Mouse (Mus musculus) limb, embryonic 14.5 days (tissue): Measurements from ENCODE around the gene Ooep. TPM values are rescaled to one million over a fixed set of nuclear protein-coding genes. Genes with fewer than 3 reads are reported as not detected.
"Not testable (repeated sequence)": the region's sequence is repeated elsewhere in the genome, so short reads cannot be mapped to it uniquely, and the experiment has no call there.

Source experiments
- ATAC-seq: fragments of 200-750 bp; cut with Nextera tagmentation; 2 replicates; pipeline ENCODE4 v1.8.0; 2017; ENCODE audit warnings: low read depth, moderate number of reproducible peaks, moderate TSS enrichment; ENCODE audit not compliant: low FRiP score
- DNase-seq: peaks from one replicate; pipeline ENCODE4 v3.0.0-alpha.2; 2015; ENCODE audit warnings: low spot score
- H3K27ac ChIP-seq: fragments of 300-500 bp; sonication (generic); replicated peaks from 2 replicates; pipeline ENCODE4 v1.5.1; 2014; ENCODE audit warnings: low read depth, mild to moderate bottlenecking, low read length, moderate library complexity, mixed read lengths
- H3K27me3 ChIP-seq: fragments of 300-500 bp; sonication (generic); 2 replicates; pipeline ENCODE4 v1.6.1; 2014; ENCODE audit warnings: low read length, mixed read lengths; ENCODE audit not compliant: control insufficient read depth, insufficient read depth
- H3K36me3 ChIP-seq: fragments of 300-500 bp; sonication (generic); 2 replicates; pipeline ENCODE4 v1.6.1; 2014; ENCODE audit warnings: mild to moderate bottlenecking, low read length, moderate library complexity, mixed read lengths; ENCODE audit not compliant: control insufficient read depth, insufficient read depth
- H3K4me1 ChIP-seq: fragments of 300-500 bp; sonication (generic); 2 replicates; pipeline ENCODE4 v1.6.1; 2014; ENCODE audit warnings: antibody characterized with exemption, low read length, mixed read lengths; ENCODE audit not compliant: control insufficient read depth, insufficient read depth
- H3K4me2 ChIP-seq: fragments of 300-500 bp; sonication (generic); replicated peaks from 2 replicates; pipeline ENCODE4 v1.6.1; 2014; ENCODE audit warnings: low read depth, mild to moderate bottlenecking, low read length, moderate library complexity; ENCODE audit not compliant: severe bottlenecking
- H3K4me3 ChIP-seq: fragments of 300-500 bp; sonication (generic); replicated peaks from 2 replicates; pipeline ENCODE4 v1.5.1; 2014; ENCODE audit warnings: low read length
- H3K9ac ChIP-seq: fragments of 300-500 bp; sonication (generic); 2 replicates; pipeline ENCODE4 v1.6.1; 2014; ENCODE audit warnings: mild to moderate bottlenecking, low read depth, low read length, moderate library complexity; ENCODE audit not compliant: severe bottlenecking
- H3K9me3 ChIP-seq: fragments of 300-500 bp; sonication (generic); 2 replicates; pipeline ENCODE4 v1.6.1; 2016; ENCODE audit warnings: low read length; ENCODE audit not compliant: control insufficient read depth
- POLR2A ChIP-seq: fragments of 200-500 bp; IDR thresholded peaks from 2 replicates; pipeline ENCODE4 v1.8.0; 2012; ENCODE audit warnings: inconsistent platforms, mild to moderate bottlenecking, moderate library complexity, borderline replicate concordance; ENCODE audit not compliant: insufficient read depth, insufficient read length; ENCODE audit errors: extremely low read depth
- WGBS: fragments of 180-500 bp; shearing (Covaris S2); extraction: QIAGEN DNeasy Blood & Tissue Kit; methylation state at CpG from one replicate; pipeline ENCODE4 v1.1.7; 2014; 5-methylcytosine and 5-hydroxymethylcytosine counted together
- polyA plus RNA-seq, 2 experiments: library from polyadenylated mRNA; depleted of rRNA in 1 of 2; stranded (reverse) in 1 of 2; unstranded in 1 of 2; fragments of >200 nt; fragmentation: Nextera tagmentation in 1 of 2; extraction: Ambion mirVana in 1 of 2; gene quantifications; 2 replicates each; pipeline versions ENCODE4 v1.2.1 to v1.2.3; 2012 to 2014

Gene Ooep
- polyA plus RNA-seq, 2 experiments: 2.2 to 3.6 TPM

DNA sequence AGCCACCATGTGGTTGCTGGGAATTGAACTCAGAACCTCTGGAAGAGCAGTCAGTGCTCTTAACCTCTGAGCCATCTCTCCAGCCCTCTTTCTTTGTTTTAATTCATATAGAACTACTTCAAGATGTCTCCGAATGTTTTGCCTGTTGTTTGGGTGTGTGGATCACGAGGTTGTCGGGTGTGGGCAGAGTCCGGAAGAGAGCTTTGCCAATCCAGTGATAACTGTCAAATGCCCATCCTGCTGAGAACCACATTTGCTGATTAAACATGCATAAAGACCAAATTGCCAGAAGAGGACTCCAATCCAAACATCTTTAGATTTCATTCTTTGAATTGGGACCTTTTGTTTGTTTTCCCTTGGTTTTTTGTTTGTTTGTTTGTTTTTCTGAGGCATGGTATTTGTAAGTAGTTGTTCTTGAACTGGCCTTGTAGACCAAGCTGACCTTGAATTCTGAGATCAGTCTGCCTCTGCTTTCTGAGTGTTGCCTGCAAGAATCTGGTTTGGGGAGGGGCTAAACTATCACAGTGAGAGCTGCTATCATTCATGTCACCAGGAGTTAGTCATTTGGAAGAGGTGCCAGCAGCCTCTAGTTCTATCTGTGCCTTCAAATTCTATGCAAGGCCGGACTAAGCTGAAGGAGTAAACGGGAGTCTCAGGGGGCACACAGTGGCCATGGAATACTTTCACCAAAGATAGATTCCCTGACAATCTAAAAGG lies 26.9 kb downstream of the Ooep start:
- 82% methylated on average over 6 of the region's 6 CpGs for WGBS
- DNase-seq: no peak
- TF ChIP-seq POLR2A: no peak
- H3K4me3 ChIP-seq: no peak overlapping the region
- H3K27ac ChIP-seq: no peak overlapping the region
- H3K36me3 ChIP-seq: no peaks in the 10 kb centered on the region
- ATAC-seq: no peak
- H3K9me3 ChIP-seq: no peaks in the 10 kb centered on the region
- H3K4me1 ChIP-seq: no peaks in the 10 kb centered on the region
- no peaks in the 10 kb centered on the region for H3K27me3 ChIP-seq
- no peak overlapping the region for H3K9ac ChIP-seq
- no peak overlapping the region for H3K4me2 ChIP-seq

DNA sequence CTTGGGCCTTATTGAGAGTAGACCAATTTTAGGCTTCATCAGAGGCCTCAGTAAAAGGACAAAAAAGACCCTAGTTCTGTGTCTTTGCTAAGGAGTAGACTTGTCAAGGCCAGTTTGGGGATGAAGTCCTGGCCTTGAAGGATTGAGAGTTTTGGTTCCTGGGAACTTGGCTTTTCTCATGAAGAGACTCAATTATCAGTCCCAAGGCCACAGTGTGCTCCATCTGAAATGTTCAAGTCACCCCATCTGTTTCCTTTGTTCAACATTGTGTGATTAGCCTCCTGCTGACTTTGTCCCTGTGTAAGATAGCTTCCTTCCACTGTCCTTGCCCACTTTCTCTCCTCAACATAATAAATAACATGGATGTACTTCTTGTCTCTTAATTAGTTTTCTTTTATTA lies 28.5 kb downstream of the Ooep start:
- not testable (repeated sequence) for H3K9me3 ChIP-seq, H3K4me1 ChIP-seq, DNase-seq, H3K27ac ChIP-seq, ATAC-seq, H3K27me3 ChIP-seq, H3K4me2 ChIP-seq, H3K36me3 ChIP-seq, H3K4me3 ChIP-seq, H3K9ac ChIP-seq

GRCm38 (mm10) chr9:78349141-78349540 lies 29.4 kb downstream of the Ooep start:
- not testable (repeated sequence) for H3K27me3 ChIP-seq, H3K4me1 ChIP-seq, H3K27ac ChIP-seq, H3K9ac ChIP-seq, H3K4me3 ChIP-seq, H3K9me3 ChIP-seq, H3K4me2 ChIP-seq, H3K36me3 ChIP-seq, DNase-seq, ATAC-seq
- 75% methylated on average over 3 of the region's 3 CpGs for WGBS

DNA sequence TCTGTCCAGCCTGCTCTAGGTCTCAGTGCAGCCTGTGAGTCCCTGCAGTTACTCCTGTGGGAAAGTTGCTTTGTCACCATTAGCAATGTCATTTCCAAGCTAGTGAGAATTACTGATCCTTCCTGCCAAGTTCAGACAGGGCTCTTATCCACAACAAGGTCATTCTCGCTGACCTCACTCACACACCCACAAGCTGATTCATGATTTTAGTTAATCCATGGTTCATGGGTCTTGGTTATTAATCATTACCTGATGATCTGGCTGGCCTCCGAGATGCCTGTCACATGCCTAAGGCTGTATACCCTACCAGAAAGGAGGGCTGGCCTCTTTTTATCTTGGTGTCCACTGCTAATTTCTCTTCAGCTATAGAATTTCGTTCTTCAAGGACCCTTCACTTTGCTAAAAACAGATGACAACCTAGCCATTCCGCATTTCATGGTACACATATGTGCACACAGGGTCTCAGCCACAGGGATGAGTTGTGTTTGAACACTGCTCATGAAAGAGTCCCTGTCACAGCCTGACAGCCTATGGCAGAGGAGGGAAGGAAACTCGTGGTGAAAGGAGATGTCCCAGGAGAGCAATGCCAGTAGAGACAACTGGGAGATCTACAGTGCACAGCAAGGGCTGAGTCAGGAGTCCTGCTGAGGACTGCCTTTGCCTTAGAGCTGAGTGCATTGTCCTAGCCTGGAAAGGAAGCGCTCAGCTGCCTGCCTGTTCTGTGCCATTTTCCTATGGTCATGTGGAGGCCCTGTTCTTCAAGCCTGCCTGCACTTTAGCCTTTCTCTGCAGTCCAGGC lies 30.1 kb downstream of the Ooep start:
- not testable (repeated sequence) for H3K9me3 ChIP-seq, H3K4me3 ChIP-seq, DNase-seq, H3K4me2 ChIP-seq, H3K4me1 ChIP-seq, H3K9ac ChIP-seq, H3K27me3 ChIP-seq, H3K27ac ChIP-seq, H3K36me3 ChIP-seq, ATAC-seq
- WGBS: 58% methylated on average over 6 of the region's 6 CpGs

DNA sequence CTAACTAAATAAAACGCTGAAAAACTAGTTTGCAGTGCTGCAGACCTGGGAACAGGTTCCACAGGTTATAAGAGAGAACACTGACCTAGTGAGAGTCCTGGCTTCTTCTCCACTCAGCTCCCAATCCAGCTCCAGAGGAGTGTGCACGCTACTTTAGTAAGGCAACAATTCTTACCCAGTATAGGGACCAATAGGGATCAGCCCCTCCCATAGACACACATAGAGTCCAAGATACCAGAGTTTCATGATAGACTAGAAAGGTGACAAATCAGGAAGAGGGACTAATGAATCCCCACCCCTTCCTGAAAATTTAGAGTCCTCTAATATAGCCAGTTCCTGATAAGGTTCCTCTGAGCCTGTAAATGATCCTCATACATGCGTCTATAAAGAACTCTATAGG lies 31.5 kb downstream of the Ooep start:
- no peaks in the 10 kb centered on the region for H3K4me1 ChIP-seq
- H3K9me3 ChIP-seq: no peaks in the 10 kb centered on the region
- H3K27me3 ChIP-seq: no peaks in the 10 kb centered on the region
- H3K4me2 ChIP-seq: no peak overlapping the region
- 73% methylated on average over 3 of the region's 3 CpGs for WGBS
- TF ChIP-seq POLR2A: no peak
- no peak overlapping the region for H3K27ac ChIP-seq
- ATAC-seq (no peak), DNase-seq (no peak)
- H3K36me3 ChIP-seq: no peaks in the 10 kb centered on the region
- H3K9ac ChIP-seq: no peak overlapping the region
- no peak overlapping the region for H3K4me3 ChIP-seq

DNA sequence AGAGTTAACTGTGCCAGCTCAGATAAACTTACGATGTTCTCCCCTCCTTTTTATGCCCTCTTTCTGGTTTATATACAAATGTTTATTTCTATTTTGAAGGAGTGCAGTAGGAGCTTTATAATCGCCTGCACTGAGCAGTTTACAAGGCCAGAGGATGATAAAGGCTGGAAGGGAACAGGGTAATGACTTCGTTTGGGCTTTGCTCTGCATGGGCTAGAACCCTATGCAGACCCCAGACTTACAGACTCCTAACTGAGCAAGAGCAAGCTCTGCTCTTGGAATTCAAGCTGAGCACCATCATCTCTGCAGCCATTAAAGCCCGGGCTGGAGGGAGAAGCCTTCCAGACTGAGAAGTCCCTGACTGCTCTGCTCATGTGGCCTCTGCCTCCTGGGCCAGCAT lies 33.3 kb downstream of the Ooep start:
- DNase-seq, ATAC-seq, H3K9ac ChIP-seq, H3K4me1 ChIP-seq, H3K4me3 ChIP-seq, H3K4me2 ChIP-seq, H3K27ac ChIP-seq, H3K36me3 ChIP-seq, H3K9me3 ChIP-seq, H3K27me3 ChIP-seq: not testable (repeated sequence)
- 34% methylated on average over 3 of the region's 4 CpGs for WGBS

DNA sequence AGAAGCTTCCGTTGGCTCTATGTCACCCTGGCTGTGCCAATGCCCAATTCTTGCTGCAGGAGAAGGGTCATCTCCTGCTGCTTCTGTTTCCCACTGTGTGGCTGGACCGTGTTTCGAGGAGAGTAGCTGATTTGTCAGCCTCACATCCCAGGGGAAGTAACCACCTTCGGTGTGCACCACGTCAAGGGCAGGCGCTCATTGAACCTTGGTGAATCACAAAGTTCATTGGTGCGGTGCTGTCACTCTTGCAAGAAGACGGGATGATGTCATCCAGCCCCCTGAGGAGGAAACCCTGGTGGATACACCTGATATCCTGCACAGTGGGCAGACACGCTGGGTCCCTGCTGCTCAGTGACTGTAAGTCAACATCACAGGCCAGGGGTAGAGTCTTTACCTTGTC lies 35.5 kb downstream of the Ooep start:
- not testable (repeated sequence) for H3K27me3 ChIP-seq, H3K27ac ChIP-seq, H3K4me1 ChIP-seq, H3K9ac ChIP-seq, H3K36me3 ChIP-seq, H3K9me3 ChIP-seq, H3K4me3 ChIP-seq, ATAC-seq, DNase-seq, H3K4me2 ChIP-seq
- 87% methylated on average over 9 of the region's 9 CpGs for whole genome bisulfite sequencing

DNA sequence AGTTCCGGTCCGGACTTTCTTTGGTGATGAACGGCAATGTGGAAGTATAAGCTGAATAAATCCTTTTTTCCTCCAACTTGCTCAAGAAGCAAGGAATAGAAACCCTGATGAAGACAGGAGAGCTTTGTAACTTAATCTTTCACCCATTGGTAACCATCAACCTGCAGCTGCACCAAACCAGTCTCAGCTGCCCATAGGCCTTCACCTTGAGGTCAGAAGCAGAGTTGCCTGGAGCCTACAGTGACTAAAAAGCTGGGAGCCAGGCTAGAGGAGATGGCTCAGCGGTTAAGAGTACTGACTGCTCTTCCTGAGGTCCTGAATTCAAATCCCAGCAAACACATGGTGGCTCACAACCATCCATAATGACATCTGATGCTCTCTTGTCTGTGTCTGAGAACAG lies 36.0 kb downstream of the Ooep start:
- H3K9me3 ChIP-seq, DNase-seq, H3K4me2 ChIP-seq, H3K36me3 ChIP-seq, H3K9ac ChIP-seq, ATAC-seq, H3K27ac ChIP-seq, H3K27me3 ChIP-seq, H3K4me1 ChIP-seq, H3K4me3 ChIP-seq: not testable (repeated sequence)
- WGBS: 93% methylated on average over 4 of the region's 4 CpGs
